ENCODE assay signal across 9 mouse cellular contexts in the genomic region with DNA sequence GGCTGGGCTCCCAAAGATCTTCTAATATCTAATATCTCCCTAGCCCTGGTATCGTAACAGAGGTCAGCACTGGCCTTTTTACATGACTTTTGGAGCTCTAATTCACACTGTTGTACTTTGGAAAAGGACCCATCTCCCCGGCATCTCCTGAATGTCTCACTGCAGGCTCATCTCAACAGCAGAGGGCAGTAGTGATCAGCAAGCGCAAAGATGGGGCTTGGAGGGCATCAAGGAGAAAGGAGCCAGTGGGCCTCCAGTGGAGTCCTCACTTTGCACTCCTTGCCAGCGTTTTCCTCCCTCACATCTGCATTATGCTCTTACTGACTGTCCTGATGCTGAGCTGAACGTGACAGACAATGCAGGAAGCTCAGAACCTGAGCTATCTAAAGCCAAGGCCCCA. TPM values are rescaled to one million over a fixed set of nuclear protein-coding genes. Genes with fewer than 3 reads are reported as not detected.
A peak's percentile ranks its signal among the peaks of the same experiment; 100 is the strongest.
DNase-seq lines count a peak whose midpoint lies in the region; ATAC-seq and TF ChIP-seq lines count a peak whose summit lies in the region.
"Had no signal": no experiment of that assay in that cellular context is flagged by ENCODE, and none has a peak within 500 bp of the region (broad histone marks: within the 10 kb centered on the region; RNA-seq: fewer than 3 reads in every experiment).

No protein-coding gene starts in this region.

- peaks cover 26% of the 10 kb centered on the region; the same call in 1 of the 2 replicates for H3K36me3 ChIP-seq in kidney, embryonic 14.5 days (ENCODE audit: control insufficient read depth, insufficient read depth, low read length)
- H3K36me3 ChIP-seq in ES-Bruce4 (ENCODE audit: control insufficient read depth, insufficient read depth, low read length, poor library complexity, severe bottlenecking), result no peaks in the 10 kb centered on the region

- no peak for TF ChIP-seq EP300 in ES-Bruce4 (IDR thresholded peaks at IDR 0.05; ENCODE audit: insufficient read depth, low read depth, low read length)

- ATAC-seq in kidney, embryonic 14.5 days (ENCODE audit: low FRiP score, low TSS enrichment), result no peak
- peak; percentile 69 to 80 for ATAC-seq in hematopoietic stem cell, adult 5-6 weeks (replicated peaks in 1 of 2; ENCODE audit: insufficient read depth in 1 of 2, low FRiP score in 2 of 2, low TSS enrichment in 1 of 2, low read depth in 1 of 2, poor library complexity in 2 of 2, severe bottlenecking in 2 of 2)
- no peak for ATAC-seq in inflammation-experienced regulatory T-cells, adult 6 months

- no peak overlapping the region for H3K9ac ChIP-seq in kidney, embryonic 14.5 days (ENCODE audit: low read depth, low read length)
- H3K9ac ChIP-seq in ES-Bruce4 (ENCODE audit: low read depth, poor library complexity, severe bottlenecking), result no peak overlapping the region

- 67% methylated on average over 5 of the region's 5 CpGs for WGBS in kidney, embryonic 14.5 days

- H3K4me2 ChIP-seq in kidney, embryonic 14.5 days (replicated peaks; ENCODE audit: low read depth, low read length), result no peak overlapping the region

- H3K27ac ChIP-seq in kidney, embryonic 14.5 days (ENCODE audit: low read depth, low read length), result no peak overlapping the region
- H3K27ac ChIP-seq in ES-Bruce4 (ENCODE audit: insufficient read depth, low read length), result no peak overlapping the region

- no peaks in the 10 kb centered on the region for H3K27me3 ChIP-seq in kidney, embryonic 14.5 days (ENCODE audit: control insufficient read depth, insufficient read depth, low read length)
- no peaks in the 10 kb centered on the region for H3K27me3 ChIP-seq in ES-Bruce4 (ENCODE audit: control insufficient read depth, insufficient read depth, low read length, poor library complexity, severe bottlenecking)

- H3K4me1 ChIP-seq in kidney, embryonic 14.5 days (ENCODE audit: control insufficient read depth, insufficient read depth, low read length), result no peaks in the 10 kb centered on the region
- no peaks in the 10 kb centered on the region for H3K4me1 ChIP-seq in ES-Bruce4 (ENCODE audit: control insufficient read depth, insufficient read depth, low read length)

- H3K4me3 ChIP-seq in kidney, embryonic 14.5 days (ENCODE audit: low read length), result no peak overlapping the region
- no peak overlapping the region for H3K4me3 ChIP-seq in ES-Bruce4 (ENCODE audit: low read depth, low read length)

- peak; percentile 58 for DNase-seq in adrenal gland, postnatal 14 days
- DNase-seq in adrenal gland, postnatal 4 days (ENCODE audit: low spot score in 2 of 2), result no peak
- DNase-seq in kidney, postnatal 36 days, result peak; percentile 38 to 73
- no peak for DNase-seq in gastrocnemius, adult 18-20 months (ENCODE audit: low spot score)

- peak; percentile 71 for TF ChIP-seq CTCF in ES-Bruce4 (IDR thresholded peaks at IDR 0.05; ENCODE audit: low read depth, low read length)

- H3K9me3 ChIP-seq in kidney, embryonic 14.5 days (ENCODE audit: control insufficient read depth, low read length), result no peaks in the 10 kb centered on the region
- no peaks in the 10 kb centered on the region for H3K9me3 ChIP-seq in ES-Bruce4 (replicated peaks; ENCODE audit: control insufficient read depth, insufficient read depth, low read length, poor library complexity, severe bottlenecking)

- no peak for TF ChIP-seq POLR2A in ES-Bruce4 (IDR thresholded peaks at IDR 0.05; ENCODE audit: insufficient read depth, low read length)

RNA-seq across cellular contexts. Expression of gene Rbp1, which starts 19.9 kb away (rescaled TPM):
- total RNA-seq in adrenal gland, postnatal 14 days (2021), result 8.8 and 11.2 TPM in 2 replicates
- 10 to 100 TPM; 20.8 to 23.0 TPM for total RNA-seq in adrenal gland, postnatal 4 days (2021)
- 136 and 161 TPM in 2 replicates for polyA plus RNA-seq in kidney, embryonic 14.5 days (2014; fragmentation: Nextera tagmentation; extraction: Ambion mirVana)
- 14.0 and 14.6 TPM in 2 replicates for polyA plus RNA-seq in ES-Bruce4 (2011; ENCODE audit: insufficient read depth, insufficient read length, low read depth, missing spikeins)
- 6.4 and 14.9 TPM in 2 replicates for total RNA-seq in hematopoietic stem cell, adult 5-6 weeks (2017)
- 1 to 10 TPM; 1.4 TPM for total RNA-seq in gastrocnemius, adult 18-20 months (2021)
- polyA plus RNA-seq in inflammation-experienced regulatory T-cells, adult 6 months (2017; shearing (Covaris generic)), result not detected

RNA-seq across cellular contexts. Expression of gene Rbp2, which starts 43.3 kb away (rescaled TPM):
- 0.68 TPM in 1 of 2 replicates, not detected in the other for total RNA-seq in adrenal gland, postnatal 14 days (2021)
- under 1 TPM in 1 of 2 experiments, not detected in 1; 0.99 TPM for total RNA-seq in adrenal gland, postnatal 4 days (2021)
- polyA plus RNA-seq in kidney, embryonic 14.5 days (2014; fragmentation: Nextera tagmentation; extraction: Ambion mirVana), result 0.51 and 0.68 TPM in 2 replicates
- not detected in 2 replicates for polyA plus RNA-seq in ES-Bruce4 (2011; ENCODE audit: insufficient read depth, insufficient read length, low read depth, missing spikeins)
- 1.1 TPM in 1 of 2 replicates, not detected in the other for total RNA-seq in hematopoietic stem cell, adult 5-6 weeks (2017)
- total RNA-seq in gastrocnemius, adult 18-20 months (2021), result not detected
- polyA plus RNA-seq in inflammation-experienced regulatory T-cells, adult 6 months (2017; shearing (Covaris generic)), result not detected
- total RNA-seq: left cerebral cortex, postnatal 14 days had no signal

Comparison
In these comparisons a context has a peak if more than half of its experiments do, and no peak if none do; other contexts are left out.
1. DNase-seq: peak in adrenal gland, postnatal 14 days (single experiment) and kidney, postnatal 36 days (2 of 2); none in adrenal gland, postnatal 4 days (0 of 2) and gastrocnemius, adult 18-20 months (single experiment).
2. ATAC-seq: peak in hematopoietic stem cell, adult 5-6 weeks (2 of 2); none in kidney, embryonic 14.5 days (single experiment) and inflammation-experienced regulatory T-cells, adult 6 months (single experiment).